Comparison of ENCODE assay signal across 1 mouse cellular context in the genomic region with DNA sequence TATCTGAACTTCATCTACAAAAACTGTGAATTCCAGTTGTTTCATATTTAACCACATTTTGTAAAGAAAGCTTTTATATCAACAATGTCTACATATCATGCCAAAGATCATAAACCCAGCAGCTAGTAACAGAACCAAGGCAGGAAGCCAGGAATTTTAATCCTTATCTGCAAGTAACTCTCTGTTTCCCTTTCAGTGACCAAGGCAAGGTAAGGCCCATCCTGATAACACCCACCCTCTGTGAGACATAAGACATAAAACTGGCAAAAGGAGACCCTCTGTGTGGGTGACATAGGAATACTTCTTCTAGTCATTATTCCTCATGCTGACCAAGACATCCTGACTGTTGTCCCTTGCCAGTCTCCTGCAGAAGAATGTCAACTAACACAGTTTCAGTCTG.
TF ChIP-seq lines count a peak whose summit lies in the region.

No protein-coding gene starts in this region.

TF ChIP-seq in MEL, 35 proteins besides CTCF, POLR2A, EP300 and RAD21:
- peak; percentile 44; the same call in 1 of the 2 replicates for TF ChIP-seq TCF12 (IDR thresholded peaks at IDR 0.05; ENCODE audit: low read depth, low read length)
- no peak for TF ChIP-seq TBP (IDR thresholded peaks at IDR 0.05; ENCODE audit: low read depth, low read length)
